Mouse (Mus musculus) kidney, embryonic 15.5 days (tissue): ENCODE results near the gene Timeless. TPM values are rescaled to one million over a fixed set of nuclear protein-coding genes. Genes with fewer than 3 reads are reported as not detected.
A peak's percentile ranks its signal among the peaks of the same experiment; 100 is the strongest.
"Not testable (repeated sequence)": the region's sequence is repeated elsewhere in the genome, so short reads cannot be mapped to it uniquely, and the experiment has no call there.

Source experiments
- ATAC-seq: fragments of 200-750 bp; cut with Nextera tagmentation; replicated peaks from 2 replicates; pipeline ENCODE4 v1.8.0; 2017; ENCODE audit warnings: moderate TSS enrichment; ENCODE audit not compliant: low FRiP score
- H3K27ac ChIP-seq: fragments of 300-500 bp; sonication (generic); 2 replicates; pipeline ENCODE4 v1.5.1; 2015; ENCODE audit warnings: mild to moderate bottlenecking, inconsistent platforms
- H3K27me3 ChIP-seq: fragments of 300-500 bp; sonication (generic); 2 replicates; pipeline ENCODE4 v1.6.1; 2015; ENCODE audit warnings: inconsistent platforms
- H3K36me3 ChIP-seq: fragments of 300-500 bp; sonication (generic); 2 replicates; pipeline ENCODE4 v1.6.1; 2015; ENCODE audit warnings: inconsistent platforms
- H3K4me1 ChIP-seq: fragments of 300-500 bp; sonication (generic); 2 replicates; pipeline ENCODE4 v1.6.1; 2015; ENCODE audit warnings: inconsistent platforms
- H3K4me2 ChIP-seq: fragments of 300-500 bp; sonication (generic); 2 replicates; pipeline ENCODE4 v1.6.1; 2015; ENCODE audit warnings: moderate library complexity, mild to moderate bottlenecking, inconsistent platforms
- H3K4me3 ChIP-seq: fragments of 300-500 bp; sonication (generic); replicated peaks from 2 replicates; pipeline ENCODE4 v1.5.1; 2015; ENCODE audit warnings: mild to moderate bottlenecking, inconsistent platforms
- H3K9ac ChIP-seq: fragments of 300-500 bp; sonication (generic); 2 replicates; pipeline ENCODE4 v1.6.1; 2015; ENCODE audit warnings: mild to moderate bottlenecking, inconsistent platforms
- H3K9me3 ChIP-seq: fragments of 300-500 bp; sonication (generic); replicated peaks from 2 replicates; pipeline ENCODE4 v1.6.1; 2016; ENCODE audit warnings: inconsistent platforms
- WGBS: fragments of 180-500 bp; shearing (Covaris S2); methylation state at CpG from one replicate; pipeline ENCODE4 v1.1.7; 2015; ENCODE audit warnings: mixed read lengths; 5-methylcytosine and 5-hydroxymethylcytosine counted together
- polyA plus RNA-seq: library from polyadenylated mRNA; unstranded; fragments of >200 nt; fragmentation: Nextera tagmentation; extraction: Ambion mirVana; gene quantifications from 2 replicates; pipeline ENCODE4 v1.2.1, GENCODE M21; 2015

The Timeless gene
- polyA plus RNA-seq, 1 experiment from 2014 or later = 71.7 TPM

DNA sequence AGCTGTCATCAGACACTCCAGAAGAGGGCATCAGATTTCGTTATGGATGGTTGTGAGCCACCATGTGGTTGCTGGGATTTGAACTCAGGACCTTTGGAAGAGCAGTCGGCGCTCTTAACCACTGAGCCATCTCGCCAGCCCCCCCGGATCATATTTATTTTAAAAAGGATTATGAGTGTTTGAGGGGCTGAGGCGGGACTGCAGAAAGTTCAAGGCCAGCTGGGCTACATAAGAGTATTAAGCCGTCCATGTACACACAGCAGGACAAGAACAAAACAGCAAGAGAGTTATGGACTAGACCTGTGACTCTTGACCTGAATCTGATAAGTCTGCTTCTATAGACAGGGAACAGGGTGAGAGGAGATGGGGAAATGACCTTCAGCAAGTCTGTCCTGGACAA lies 28.5 kb downstream of the Timeless start:
- 75% methylated on average over 7 of the region's 7 CpGs for WGBS
- H3K27ac ChIP-seq, H3K36me3 ChIP-seq, H3K4me3 ChIP-seq, H3K9me3 ChIP-seq, H3K27me3 ChIP-seq, ATAC-seq, H3K9ac ChIP-seq, H3K4me1 ChIP-seq, H3K4me2 ChIP-seq: not testable (repeated sequence)

DNA sequence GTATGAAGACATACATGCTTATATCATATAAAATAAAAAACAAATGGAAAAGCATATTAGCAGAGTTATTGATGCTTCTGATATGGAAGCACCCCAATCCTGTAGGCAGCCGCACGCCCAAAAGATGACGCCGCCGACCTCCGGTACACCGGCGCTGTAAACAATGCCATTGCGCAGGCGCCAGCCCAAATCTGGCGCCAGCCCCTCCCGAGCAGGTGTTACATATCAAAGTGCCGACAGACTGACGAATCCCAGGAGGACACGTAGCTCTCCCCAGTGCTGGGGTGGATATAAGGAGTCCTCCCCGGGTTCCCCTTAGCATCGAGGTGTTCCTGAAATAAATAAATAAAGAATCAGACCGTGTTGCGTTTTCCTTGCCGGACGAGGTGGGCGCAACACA lies 30.4 kb downstream of the Timeless start:
- H3K9ac ChIP-seq = no peak overlapping the region

DNA sequence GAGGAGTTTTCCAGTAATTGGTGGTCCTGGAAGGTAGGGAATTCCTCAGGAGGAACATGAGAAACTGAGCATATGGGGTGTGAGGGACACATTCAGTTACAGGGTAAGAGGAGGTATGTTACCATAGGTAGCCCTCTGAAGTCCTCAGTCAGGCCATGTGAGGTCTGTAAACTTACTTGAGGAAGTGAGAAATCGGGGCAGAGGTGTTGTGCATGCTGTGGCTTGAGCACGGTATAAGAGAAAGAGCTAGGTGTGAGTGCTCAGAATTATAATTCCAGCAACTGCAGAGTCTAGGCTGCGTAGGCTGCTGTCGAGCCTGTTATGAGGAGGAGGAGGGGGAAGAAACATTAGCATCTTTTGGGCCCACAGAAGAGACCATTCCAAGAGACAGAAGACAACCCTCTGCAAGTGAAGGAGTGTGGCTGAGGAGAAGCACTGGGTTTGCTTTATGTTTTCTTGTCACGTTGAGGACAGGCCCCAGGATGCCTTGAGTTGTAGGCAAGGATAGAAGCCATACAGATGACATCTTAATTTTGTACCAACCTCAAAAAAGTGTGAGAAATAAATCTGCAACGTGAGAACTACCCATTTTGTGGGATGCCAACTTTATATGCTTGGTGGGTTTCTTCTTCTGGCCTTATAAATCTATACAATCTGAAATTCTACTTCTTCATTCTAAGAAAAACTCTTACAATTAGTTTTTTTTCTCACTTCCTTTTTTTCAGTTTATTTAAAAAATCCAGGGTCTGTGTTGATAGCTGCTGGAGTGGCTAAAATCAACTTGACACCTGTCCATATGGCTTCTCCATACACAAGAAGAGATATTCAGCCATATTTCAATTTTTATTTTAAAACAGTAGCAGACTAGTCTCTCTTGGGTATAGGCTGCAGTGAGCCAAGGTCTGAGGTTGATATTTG lies 31.8 kb downstream of the Timeless start:
- WGBS = 81% methylated on average over 6 of the region's 6 CpGs
- Histone ChIP-seq H3K9ac (no peak overlapping the region), H3K4me1 (no peaks in the 10 kb centered on the region), H3K4me2 (no peak overlapping the region), H3K9me3 (no peaks in the 10 kb centered on the region), H3K27me3 (no peaks in the 10 kb centered on the region), H3K27ac (no peak overlapping the region), H3K36me3 (no peaks in the 10 kb centered on the region), H3K4me3 (no peak overlapping the region)
- no peak for ATAC-seq

More for the DNA sequence above, 30.4 kb downstream of the Timeless start:
- Histone ChIP-seq H3K36me3 (no peaks in the 10 kb centered on the region), H3K9me3 (no peaks in the 10 kb centered on the region), H3K4me3 (no peak overlapping the region), H3K27ac (no peak overlapping the region), H3K4me1 (no peaks in the 10 kb centered on the region), H3K27me3 (no peaks in the 10 kb centered on the region), H3K4me2 (no peak overlapping the region)
- no peak for ATAC-seq
- WGBS = 83% methylated on average over 22 of the region's 22 CpGs

DNA sequence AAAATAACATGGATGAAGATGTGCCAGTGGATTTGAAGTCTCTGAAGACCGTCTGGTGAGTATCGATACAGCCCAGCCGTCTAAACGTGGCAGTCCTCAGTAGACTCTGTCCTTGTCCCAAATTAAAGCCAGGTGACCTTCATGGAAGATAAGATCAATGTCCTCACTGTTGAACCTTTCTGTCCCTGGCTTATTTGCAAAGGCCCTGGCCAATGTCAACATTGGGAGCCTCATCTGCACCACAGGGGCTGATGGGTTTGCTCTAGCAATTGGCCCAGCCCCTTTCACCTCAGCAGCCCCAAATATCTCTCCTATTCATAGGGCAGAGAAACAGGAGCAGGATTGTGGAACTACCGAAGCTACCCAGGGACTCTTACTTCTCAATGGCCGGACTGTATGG lies 36.5 kb downstream of the Timeless start, which contains the start of gene Apof:
TSS of gene Apof (plus strand) at position 301 of the 400 bp plus-strand sequence.
- H3K27me3 ChIP-seq = no peaks in the 10 kb centered on the region
- no peak within 1 kb of the TSS for H3K27ac ChIP-seq
- H3K36me3 ChIP-seq = no peaks in the 10 kb centered on the region
- no peak within 1 kb of the TSS for H3K4me2 ChIP-seq
- no peaks in the 10 kb centered on the region for H3K9me3 ChIP-seq
- WGBS = 85% methylated on average over 6 of the region's 6 CpGs
- no peak within 1 kb of the TSS for H3K9ac ChIP-seq
- no peak for ATAC-seq
- no peak within 1 kb of the TSS for H3K4me3 ChIP-seq
- peaks cover 12% of the 10 kb centered on the region; the same call in 1 of the 2 replicates for H3K4me1 ChIP-seq

DNA sequence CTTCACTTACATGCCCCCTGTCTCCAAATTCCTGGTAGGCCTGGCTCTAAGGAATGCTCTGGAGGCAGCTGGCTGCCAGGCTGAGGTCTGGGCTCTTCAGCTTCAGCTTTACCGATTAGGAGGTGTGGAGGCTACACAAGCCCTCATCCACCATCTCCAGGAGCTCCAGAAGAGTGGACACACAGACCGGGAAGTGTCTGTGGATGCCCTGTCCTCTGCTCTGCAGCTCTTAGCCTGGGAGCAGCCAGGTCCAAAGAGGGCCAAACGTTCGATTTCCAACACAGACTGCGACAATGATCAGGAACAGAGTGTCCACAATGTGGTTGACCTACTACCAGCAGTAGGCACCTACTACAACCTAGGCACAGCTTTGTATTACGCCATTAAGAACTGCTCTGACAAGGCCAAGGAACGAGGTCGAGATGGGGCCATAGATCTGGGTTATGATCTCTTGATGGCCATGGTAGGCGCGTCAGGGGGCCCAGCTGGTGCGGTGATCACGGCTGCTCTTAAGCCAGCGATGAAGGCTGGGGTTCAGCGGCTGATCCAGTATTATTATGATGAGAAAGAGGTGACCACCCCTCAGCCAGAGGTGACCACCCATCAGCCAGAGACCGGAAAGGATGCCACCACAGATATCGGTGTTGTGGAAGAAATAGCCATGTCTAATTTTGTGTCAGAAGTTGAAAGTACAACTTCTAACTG lies 37.5 kb downstream of the Timeless start:
- no peaks in the 10 kb centered on the region for H3K27me3 ChIP-seq
- H3K9me3 ChIP-seq = no peaks in the 10 kb centered on the region
- no peaks in the 10 kb centered on the region for H3K36me3 ChIP-seq
- no peak overlapping the region for H3K9ac ChIP-seq
- peaks cover 12% of the 10 kb centered on the region; the same call in 1 of the 2 replicates for H3K4me1 ChIP-seq
- no peak overlapping the region for H3K27ac ChIP-seq
- WGBS = 85% methylated on average over 16 of the region's 16 CpGs
- no peak for ATAC-seq
- H3K4me2 ChIP-seq = peak overlapping the region; percentile 77
- H3K4me3 ChIP-seq = peak overlapping the region; percentile 76; the same call in 1 of the 2 replicates

DNA sequence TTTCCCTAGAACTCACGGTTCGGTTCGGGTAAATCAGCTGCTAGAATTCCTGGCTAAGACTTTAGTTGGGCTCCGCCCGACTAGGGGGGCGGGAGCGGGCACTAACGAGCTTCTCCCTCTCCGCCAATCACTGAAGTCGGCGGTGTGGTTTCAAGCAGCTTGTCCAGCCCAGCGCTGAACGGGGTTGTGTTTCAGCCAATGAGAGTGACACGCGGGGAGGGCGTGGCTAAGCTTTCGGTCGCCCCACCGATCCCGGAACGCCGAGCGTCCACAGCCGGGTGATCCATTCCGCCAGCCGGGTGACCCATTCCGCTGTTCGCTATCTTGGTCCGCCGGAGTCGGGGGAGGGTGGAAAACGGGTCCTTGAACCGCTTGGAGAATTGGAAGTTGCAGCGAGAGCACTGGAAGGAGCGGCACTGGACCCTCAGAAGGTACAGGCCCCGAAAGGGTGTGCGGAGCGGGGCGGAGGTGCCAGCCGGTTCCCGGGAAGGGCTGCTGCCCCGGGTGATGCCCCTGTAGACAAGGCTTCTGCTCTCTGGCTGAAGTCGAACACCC lies 38.5 kb downstream of the Timeless start, which contains the start of gene Stat2:
TSS of gene Stat2 (plus strand) at position 273 of the 555 bp plus-strand sequence.
- Histone ChIP-seq H3K4me3 (peak within 1 kb of the TSS; percentile 76), H3K27ac (peak within 1 kb of the TSS; percentile 78)
- WGBS = under 1% methylated on average over 43 of the region's 43 CpGs

DNA sequence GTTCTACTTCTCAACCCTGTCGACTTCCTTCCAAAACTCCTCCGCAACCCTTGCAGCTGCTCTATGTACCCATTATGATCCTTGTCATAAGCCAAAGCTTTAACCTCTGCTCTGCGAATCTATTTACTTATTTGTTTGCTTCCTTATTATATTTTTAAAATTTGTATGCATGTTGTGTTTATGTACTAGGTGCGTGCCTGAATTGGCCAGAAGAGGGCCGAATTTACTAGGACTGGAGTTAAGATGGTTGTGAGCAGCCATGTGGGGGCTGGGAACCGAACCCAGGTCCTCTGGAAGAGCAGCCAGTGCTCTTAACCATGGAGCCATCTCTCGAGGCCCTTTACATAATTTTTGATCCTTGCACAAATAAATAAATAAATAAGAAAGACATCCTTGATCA lies 39.0 kb downstream of the Timeless start:
- H3K4me1 ChIP-seq = peaks cover 12% of the 10 kb centered on the region; the same call in 1 of the 2 replicates
- peak overlapping the region; percentile 78 for H3K27ac ChIP-seq
- WGBS = 43% methylated on average over 7 of the region's 7 CpGs

More for the DNA sequence above, 38.5 kb downstream of the Timeless start, which contains the start of gene Stat2:
- Histone ChIP-seq H3K9ac (peak within 1 kb of the TSS; percentile 67), H3K36me3 (no peaks in the 10 kb centered on the region), H3K4me2 (peak within 1 kb of the TSS; percentile 77), H3K4me1 (peaks cover 12% of the 10 kb centered on the region; the same call in 1 of the 2 replicates), H3K9me3 (no peaks in the 10 kb centered on the region), H3K27me3 (no peaks in the 10 kb centered on the region)
- ATAC-seq = peak; percentile 100

DNA sequence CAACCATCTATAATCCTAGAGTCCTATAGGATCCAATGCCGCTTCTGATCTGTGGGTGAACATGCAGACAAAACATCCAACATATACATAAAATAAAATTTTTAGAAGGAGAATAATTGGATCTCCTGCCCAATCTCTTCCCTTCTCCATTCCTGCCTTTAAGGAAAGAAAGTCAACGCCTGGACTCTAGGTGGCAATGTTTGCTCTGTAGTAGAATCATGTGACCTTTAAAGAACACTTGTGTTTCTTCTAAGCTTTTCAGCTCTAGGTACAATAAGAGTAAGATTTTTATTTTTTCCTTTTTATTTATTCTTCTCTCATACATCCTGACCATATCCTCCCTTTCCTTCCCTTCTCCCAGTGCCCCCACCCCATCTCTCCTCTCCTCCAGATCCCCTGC lies 40.0 kb downstream of the Timeless start:
- Histone ChIP-seq H3K9ac (no peak overlapping the region), H3K36me3 (no peaks in the 10 kb centered on the region; the same call in 1 of the 2 replicates), H3K4me3 (no peak overlapping the region), H3K27ac (no peak overlapping the region), H3K9me3 (no peaks in the 10 kb centered on the region), H3K4me1 (peaks cover 12% of the 10 kb centered on the region; the same call in 1 of the 2 replicates), H3K27me3 (no peaks in the 10 kb centered on the region), H3K4me2 (no peak overlapping the region)
- no peak for ATAC-seq
- WGBS = 67% methylated on average over 2 of the region's 2 CpGs

More for the DNA sequence above, 39.0 kb downstream of the Timeless start:
- peak overlapping the region; percentile 76 for H3K4me3 ChIP-seq
- H3K9me3 ChIP-seq = no peaks in the 10 kb centered on the region
- H3K9ac ChIP-seq = peak overlapping the region; percentile 67
- H3K4me2 ChIP-seq = peak overlapping the region; percentile 77
- ATAC-seq = no peak
- H3K36me3 ChIP-seq = no peaks in the 10 kb centered on the region
- no peaks in the 10 kb centered on the region for H3K27me3 ChIP-seq

DNA sequence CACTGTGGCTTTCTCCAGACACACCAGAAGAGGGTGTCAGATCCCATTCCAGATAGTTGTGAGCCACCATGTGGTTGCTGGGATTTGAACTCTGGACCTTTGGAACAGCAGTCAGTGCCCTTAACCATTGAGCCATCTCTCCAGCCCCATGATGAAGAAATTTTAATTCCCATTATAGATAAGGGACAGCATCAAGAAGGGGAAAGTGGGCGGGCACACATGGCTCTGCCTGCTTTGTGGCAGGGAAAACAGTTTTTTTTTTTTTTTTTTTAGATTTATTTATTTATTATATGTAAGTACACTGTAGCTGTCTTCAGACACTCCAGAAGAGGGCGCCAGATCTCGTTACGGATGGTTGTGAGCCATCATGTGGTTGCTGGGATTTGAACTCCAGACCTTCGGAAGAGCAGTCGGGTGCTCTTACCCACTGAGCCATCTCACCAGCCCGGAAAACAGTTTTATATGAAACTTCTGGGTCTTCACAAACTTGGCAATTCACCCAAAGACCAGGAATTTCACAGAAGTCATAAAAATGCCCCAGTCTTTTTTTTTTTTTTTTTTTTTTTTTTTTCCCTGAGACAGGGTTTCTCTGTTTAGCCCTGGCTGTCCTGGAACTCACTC lies 41.1 kb downstream of the Timeless start:
- ATAC-seq, H3K4me2 ChIP-seq, H3K4me3 ChIP-seq, H3K36me3 ChIP-seq, H3K27me3 ChIP-seq, H3K9me3 ChIP-seq, H3K9ac ChIP-seq, H3K27ac ChIP-seq: not testable (repeated sequence)
- peaks cover 12% of the 10 kb centered on the region; the same call in 1 of the 2 replicates for H3K4me1 ChIP-seq
- 88% methylated on average over 7 of the region's 7 CpGs for WGBS

DNA sequence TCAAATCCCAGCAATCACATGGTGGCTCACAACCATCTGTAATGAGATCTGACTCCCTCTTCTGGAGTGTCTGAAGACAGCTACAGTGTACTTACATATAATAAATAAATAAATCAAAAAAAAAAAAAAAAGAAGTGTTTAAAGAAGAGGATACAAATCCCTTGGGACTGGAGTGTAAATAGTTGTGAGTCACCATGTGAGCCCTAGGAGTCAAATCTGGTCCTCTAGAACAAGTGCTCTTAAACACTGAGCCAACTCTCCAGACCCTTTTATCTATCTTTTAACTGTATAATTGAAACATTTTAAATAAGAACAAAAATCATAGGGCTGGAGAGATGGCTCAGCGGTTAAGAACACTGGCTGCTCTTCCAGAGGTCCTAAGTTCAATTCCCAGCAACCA lies 43.5 kb downstream of the Timeless start:
- not testable (repeated sequence) for H3K27ac ChIP-seq, H3K4me1 ChIP-seq, H3K9ac ChIP-seq, H3K27me3 ChIP-seq, ATAC-seq, H3K9me3 ChIP-seq, H3K4me2 ChIP-seq, H3K4me3 ChIP-seq
- 97% methylated on average over 1 of the region's 1 CpGs for WGBS
- H3K36me3 ChIP-seq = peaks cover 15% of the 10 kb centered on the region

DNA sequence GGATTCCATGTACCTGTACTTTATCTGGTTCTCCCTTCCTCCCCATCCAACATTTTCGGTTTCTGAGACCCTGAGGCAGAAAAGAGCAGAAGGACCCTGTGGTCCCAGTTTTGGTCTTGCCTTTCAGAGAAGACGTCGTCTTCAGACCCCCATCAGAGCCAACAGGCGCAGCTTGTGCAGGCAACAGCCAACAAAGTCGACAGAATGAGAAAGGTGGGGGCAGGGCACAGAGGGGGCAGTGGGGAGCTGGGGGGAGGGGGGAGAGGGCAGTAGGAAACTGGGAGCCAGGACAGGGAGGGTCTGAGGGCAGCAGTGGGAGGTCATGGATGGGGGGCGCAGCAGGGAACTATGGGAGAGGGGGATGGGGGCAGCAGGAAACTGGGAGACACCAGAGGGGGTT lies 46.3 kb downstream of the Timeless start:
- no peak for ATAC-seq
- Histone ChIP-seq H3K9ac (no peak overlapping the region), H3K4me2 (no peak overlapping the region), H3K27ac (no peak overlapping the region), H3K9me3 (no peaks in the 10 kb centered on the region), H3K36me3 (peaks cover 40% of the 10 kb centered on the region), H3K27me3 (no peaks in the 10 kb centered on the region), H3K4me3 (no peak overlapping the region), H3K4me1 (no peaks in the 10 kb centered on the region)
- WGBS = 57% methylated on average over 6 of the region's 6 CpGs
